Mouse (Mus musculus) gastrocnemius, postnatal 4 days (tissue): ENCODE measurements around the gene Atg16l2. TPM values are rescaled to one million over a fixed set of nuclear protein-coding genes. Genes with fewer than 3 reads are reported as not detected.

ENCODE experiments used
- DNase-seq, 2 experiments: peaks; one replicate each; pipeline ENCODE4 v3.0.0; 2021 to 2022; ENCODE audit warnings: low spot score in 2 of 2, mixed read lengths in 2 of 2
- total RNA-seq, 2 experiments: library from RNA; stranded (reverse); gene quantifications; 2 replicates each; pipeline ENCODE4 v1.2.3; 2021

Gene Atg16l2
- total RNA-seq, 2 experiments from 2014 or later, result 6.3 to 11.4 TPM

GRCm38 (mm10) chr7:101293138-101293537, 8.9 kb downstream of the Atg16l2 start:
- DNase-seq, result no peak

DNA sequence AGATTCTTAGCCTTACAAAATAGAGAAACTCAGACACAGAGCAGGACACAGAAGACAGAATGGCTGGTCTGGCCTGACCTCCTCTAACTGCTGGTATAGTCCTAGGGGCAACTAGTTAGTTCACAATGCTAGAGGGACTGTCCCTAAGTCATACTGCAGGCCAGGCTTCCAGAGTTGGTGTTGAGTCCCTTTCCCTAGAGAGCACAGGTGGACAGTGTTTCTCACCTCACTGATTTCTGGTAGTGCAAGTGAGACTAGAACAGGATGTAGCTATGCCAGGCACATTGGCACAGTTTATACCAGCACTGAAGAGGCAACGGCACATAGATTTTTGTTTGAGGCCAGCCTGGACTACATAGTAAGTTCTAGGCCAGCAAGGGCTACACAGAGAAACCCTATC, 9.4 kb downstream of the Atg16l2 start:
- no peak for DNase-seq

- no peak for DNase-seq
Observed at GRCm38 (mm10) chr7:101292086-101292485, 10.0 kb downstream of the Atg16l2 start.

- no peak for DNase-seq
Observed at GRCm38 (mm10) chr7:101291641-101292040, 10.4 kb downstream of the Atg16l2 start.

GRCm38 (mm10) chr7:101291211-101291610, 10.8 kb downstream of the Atg16l2 start:
- no peak for DNase-seq

DNA sequence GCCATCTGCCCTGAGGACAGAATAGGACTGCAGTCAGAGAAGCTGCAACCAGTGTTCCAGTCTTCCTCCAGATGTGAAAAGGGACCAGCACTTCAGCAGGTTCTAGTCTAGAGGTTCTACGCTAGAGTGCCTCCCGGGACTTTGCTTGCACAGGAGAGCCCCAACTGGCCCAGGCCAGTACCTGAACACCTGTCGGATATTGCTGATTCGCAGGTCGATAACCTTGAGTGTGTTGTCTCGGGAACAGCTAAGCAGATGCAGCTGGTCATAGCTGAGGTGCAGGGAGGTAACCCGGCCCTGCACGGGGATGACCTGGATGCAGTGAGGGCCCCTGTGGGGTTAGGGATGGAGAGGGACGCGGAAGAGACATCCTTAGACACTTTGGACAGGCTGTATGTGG, 11.7 kb downstream of the Atg16l2 start:
- DNase-seq, result no peak

- DNase-seq, result peak in 1 of 2 experiments; percentile 70
Observed at GRCm38 (mm10) chr7:101288436-101288835, 13.6 kb downstream of the Atg16l2 start.

- DNase-seq, result no peak
Observed at GRCm38 (mm10) chr7:101287820-101288219, 14.2 kb downstream of the Atg16l2 start.

GRCm38 (mm10) chr7:101286891-101287290, 15.2 kb downstream of the Atg16l2 start:
- no peak for DNase-seq

GRCm38 (mm10) chr7:101284504-101284903, 17.5 kb downstream of the Atg16l2 start:
- DNase-seq, result no peak

- DNase-seq, result no peak
Observed at GRCm38 (mm10) chr7:101282721-101283120, 19.3 kb downstream of the Atg16l2 start.

DNA sequence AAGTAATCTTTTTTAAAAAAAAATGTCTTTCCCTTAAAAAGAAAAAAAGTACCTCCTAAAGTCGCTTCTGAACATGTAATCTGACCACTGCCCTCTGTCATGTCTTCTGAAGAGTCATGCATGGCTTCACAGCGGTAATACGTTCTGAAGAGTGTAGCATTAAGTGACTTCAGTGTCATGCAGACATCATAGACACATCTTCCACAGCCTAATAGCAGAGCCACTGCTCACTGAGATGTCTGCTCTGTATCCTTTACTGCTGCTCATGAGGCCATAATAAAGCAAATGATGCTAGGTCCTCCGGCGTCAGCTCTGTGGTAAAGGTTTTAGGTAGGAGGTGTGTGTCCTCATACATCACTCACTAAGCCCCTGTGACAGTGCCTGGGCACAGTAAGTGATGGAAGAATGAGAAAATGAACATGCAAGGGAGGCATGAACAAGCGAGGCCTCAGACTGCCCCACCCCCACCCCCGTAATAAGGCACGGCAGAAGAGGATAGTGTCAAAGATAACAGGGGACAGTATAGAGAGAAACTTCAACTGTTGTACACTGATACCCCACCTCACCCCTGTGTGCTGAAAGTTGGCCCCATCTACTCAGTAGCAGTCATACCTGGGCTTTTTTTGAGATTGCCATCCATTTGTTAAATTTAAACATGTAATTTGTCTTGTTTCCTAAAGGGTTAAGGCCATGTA, 29.4 kb downstream of the Atg16l2 start:
- no peak for DNase-seq

DNA sequence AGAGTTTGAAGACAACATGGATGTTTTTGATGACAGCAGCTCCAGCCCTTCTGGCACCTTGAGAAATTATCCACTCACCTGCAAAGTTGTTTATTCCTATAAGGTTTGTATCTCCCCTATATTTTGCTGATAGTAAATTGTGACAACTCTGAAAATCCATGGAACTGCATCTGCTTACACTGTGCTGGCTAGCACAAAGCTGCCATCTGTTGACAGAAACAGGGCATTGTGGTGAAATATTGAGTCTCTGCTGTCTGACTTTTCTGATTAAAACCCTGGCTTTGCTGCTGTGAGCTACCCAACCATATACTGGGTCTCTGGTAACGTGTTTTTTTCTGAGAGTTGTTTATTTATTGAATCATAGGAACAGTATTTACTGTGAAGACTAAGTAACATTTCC, 30.4 kb downstream of the Atg16l2 start:
- DNase-seq, result no peak

DNA sequence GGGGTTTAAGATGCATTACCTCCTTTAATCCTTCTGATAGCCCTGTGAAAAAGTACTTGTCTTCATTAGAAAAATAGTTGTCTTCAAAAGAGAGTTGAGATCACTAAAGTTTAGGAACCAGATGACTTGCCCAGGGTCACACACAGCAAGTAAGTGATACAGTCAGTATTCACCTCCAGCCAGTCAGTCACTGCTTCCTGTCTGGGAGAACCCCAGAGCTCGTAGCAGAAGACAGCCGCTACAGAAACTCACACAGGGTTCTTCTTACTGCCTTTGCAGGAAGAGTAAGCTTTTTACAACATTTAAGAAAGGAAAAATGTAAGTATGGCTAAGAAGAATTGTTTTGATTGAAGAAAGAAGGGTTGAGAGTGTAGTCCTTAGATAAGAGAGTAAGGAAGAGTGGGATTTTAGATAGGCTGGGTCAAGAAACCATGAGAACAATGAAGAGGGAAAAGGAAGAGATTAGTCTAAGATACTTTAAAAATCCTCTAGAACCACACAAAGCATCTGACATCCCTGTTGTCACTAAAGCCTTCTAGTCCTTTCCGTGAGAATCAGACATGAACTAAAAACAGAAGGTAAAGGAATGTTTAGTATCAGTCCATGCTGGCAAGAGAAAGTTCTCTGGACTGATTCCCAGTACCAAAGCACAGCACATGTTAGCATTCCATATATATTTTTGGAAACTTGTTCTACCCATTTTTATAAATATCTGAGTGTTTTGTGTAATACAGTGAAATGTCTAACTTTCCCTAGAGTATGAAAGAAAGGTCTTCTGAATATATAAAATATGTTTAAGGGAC, 34.4 kb downstream of the Atg16l2 start:
- DNase-seq, result no peak

DNA sequence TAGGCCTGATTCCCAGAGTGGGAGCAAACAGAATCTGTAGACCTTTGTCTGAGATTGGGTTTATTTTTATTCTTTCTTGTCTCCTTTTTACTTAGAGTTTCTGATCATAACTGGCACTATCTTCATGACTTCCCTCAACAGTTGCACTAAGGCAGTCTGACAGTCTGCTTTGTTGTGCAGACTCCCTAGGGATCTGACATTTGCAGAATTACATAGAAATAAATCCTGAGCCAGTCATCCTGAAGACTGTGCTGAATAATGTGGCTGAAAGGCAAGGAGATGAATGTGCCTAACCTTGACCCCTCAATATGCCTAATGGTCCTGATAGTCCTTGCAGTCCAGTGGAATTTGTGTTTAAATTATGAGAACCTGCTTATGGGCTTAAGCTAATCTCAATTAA, 38.5 kb downstream of the Atg16l2 start:
- no peak for DNase-seq

- DNase-seq, result no peak
Observed at GRCm38 (mm10) chr7:101261941-101262546, 40.0 kb downstream of the Atg16l2 start.

GRCm38 (mm10) chr7:101258482-101258881, 43.6 kb downstream of the Atg16l2 start:
- DNase-seq, result no peak

- DNase-seq, result no peak
Observed at GRCm38 (mm10) chr7:101253071-101253470, 49.0 kb downstream of the Atg16l2 start.

DNA sequence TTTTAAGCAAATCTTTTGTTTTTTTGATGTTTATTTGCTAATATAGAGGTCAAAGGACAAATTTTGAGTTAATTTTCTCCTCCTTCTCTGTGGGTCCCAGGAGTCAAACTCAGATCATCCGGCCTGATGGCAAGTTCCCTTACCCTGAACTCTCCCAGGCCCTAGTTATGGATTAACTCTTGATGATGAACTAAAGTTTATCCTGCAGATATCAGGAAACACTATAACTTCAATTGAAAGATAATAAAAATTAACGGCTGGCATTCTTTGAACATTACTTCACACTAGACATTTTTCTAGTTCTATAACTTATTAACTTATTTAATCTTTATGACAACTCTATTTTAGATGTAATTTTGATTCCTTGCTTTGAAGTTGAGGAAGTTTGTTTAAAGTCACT, 52.9 kb downstream of the Atg16l2 start:
- no peak for DNase-seq

DNA sequence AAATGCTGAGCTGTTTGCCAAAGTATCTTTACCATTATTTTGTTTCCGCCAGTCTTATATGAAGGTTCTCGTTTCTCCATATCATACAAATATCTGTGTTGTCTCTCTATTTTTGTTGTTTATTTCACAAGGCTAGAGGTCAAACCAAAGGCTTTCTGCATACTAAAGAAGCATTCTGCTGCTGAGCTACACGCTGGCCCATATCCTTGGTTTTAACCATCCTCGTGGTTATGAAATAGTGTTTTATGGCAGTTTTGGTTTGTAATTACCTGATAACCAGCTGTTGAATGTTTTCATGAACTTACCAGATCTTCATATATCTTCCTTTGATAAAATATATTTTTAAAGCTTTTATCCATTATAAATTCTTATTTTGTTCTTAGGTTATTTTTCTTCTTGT, 53.3 kb downstream of the Atg16l2 start:
- DNase-seq, result no peak

DNA sequence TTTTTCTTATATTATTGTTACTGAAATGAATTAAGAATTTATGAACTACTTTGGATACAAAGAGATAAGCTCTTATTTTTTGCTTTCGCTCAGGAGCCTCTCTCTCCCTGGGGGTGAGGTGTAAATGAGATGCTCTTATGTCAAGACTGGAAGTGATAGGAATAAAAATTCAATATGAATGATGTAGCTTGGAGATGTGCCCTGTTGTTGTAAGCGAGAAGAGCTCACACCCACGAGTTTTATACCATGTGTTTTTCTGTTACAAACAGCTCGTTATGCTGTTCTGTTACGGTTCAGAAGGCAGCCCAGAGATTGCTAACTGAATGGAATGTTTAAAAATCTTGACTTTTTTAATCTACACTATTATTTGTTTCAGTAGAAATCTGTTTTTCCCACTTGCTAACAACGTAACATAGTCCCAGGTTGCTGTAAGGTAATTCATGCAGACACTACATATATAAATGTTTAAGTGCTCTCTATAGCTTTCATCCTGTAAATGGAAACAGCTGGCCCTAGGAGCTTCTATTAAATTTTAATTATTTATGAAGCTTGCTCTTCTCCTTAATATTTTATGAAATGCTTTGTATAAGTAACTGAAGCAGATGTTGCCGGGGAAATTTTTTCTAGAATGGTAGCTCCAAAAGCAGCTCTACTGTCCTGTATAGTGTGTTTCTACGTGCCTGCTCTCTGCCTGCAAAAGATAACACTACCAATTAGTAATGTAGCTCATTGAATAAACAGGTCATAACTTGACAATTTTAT, 65.2 kb downstream of the Atg16l2 start:
- no peak for DNase-seq
